Mouse (Mus musculus): Measurements from ENCODE around the gene Zfhx2.

- TF ChIP-seq CTCF (IDR thresholded peaks at IDR 0.05; ENCODE audit: low read depth) (peak; percentile 64), EP300 (optimal IDR thresholded peaks at IDR 0.05) (no peak)
These were observed 63.0 kb downstream of the Zfhx2 start for GRCm38 (mm10) chr14:55029034-55029698.
